Mouse (Mus musculus): ENCODE measurements around the gene Acp7. TPM values are rescaled to one million over a fixed set of nuclear protein-coding genes. Genes with fewer than 3 reads are reported as not detected.

Gene Acp7
- total RNA-seq (2023), result not detected in 2 replicates

DNA sequence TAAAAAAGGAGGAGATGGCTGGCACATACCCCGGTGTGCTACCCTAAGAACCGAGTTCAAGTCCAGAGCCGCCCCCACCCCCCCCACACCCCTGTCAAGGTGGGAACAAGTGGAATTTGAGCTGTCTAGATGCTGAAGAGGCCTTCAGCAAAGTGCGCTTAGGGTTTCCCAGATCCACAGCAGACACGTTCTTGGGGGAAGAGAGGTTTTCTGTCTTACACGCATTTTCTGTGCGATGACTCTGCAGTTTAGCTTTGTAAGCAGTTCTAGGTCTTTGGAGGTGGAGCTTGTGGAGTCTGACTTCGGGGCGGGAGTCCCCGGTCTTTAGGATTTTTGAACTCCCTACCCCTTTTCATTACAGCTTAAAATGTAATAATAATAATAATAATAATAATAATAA, at the start of gene Acp7:
TSS of gene Acp7 (minus strand) at position 260 of the 400 bp plus-strand sequence.

DNA sequence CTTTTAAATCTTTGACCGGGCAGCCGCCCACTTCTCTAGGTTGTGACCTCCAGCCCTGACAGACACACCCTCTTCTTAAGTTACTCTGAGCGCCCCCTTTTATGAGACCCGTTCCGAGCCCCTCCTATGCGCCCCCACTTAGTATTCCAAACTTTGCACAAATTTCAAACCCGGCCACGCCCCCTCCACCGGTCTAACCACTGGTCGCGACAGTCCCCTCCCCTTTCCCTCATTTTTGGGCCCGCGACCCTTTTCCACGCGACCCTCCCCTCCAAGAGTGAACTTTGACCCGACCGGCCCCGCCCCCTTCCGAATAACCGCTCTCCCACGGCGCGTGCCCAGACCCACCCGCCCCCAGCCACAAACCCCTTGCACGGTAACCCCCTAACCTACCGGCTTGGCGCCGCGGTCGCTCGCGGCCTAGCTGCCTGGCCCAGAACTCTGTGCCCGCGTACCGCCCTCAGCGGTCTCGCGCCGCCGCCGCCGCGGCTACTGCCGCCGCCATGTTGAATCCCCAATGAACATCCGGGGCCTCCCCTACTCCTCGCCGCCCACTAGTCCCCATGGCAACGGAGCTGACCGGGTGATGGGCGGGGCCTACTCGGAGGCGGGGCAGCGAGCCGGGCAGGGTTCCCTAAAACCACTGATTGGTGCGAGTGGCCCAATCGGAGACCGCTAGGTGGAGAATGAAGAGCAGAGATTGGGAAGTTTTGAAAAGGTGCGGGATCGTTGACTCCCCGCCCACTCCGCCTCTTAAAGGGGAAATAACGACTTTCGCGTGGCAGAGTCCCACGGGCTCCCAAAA, 33.3 kb downstream of the Acp7 start, which contains the start of the genes Samd4b and Pak4:
TSS of gene Samd4b (minus strand) at position 503 of the 805 bp plus-strand sequence.
TSS of gene Pak4 (minus strand) at position 544 of the 805 bp plus-strand sequence.

Other genes with a start within 250 kb of the Acp7 start
- gene Med29, start 238.6 kb downstream of the Acp7 start, total RNA-seq (2023), result 7.6 and 8.2 TPM in 2 replicates
- 67.1 and 90.2 TPM in 2 replicates for gene Paf1, start 238.4 kb downstream of the Acp7 start, total RNA-seq (2023)
- 593 and 595 TPM in 2 replicates for gene Gmfg, start 193.9 kb downstream of the Acp7 start, total RNA-seq (2023)
- gene Lrfn1, start 179.4 kb downstream of the Acp7 start, total RNA-seq (2023), result 1.8 and 3.4 TPM in 2 replicates
- not detected in 2 replicates for gene Ifnl2, start 120.9 kb downstream of the Acp7 start, total RNA-seq (2023)
- not detected in 2 replicates for gene Ifnl3, start 108.5 kb downstream of the Acp7 start, total RNA-seq (2023)
- gene Sycn, start 90.4 kb downstream of the Acp7 start, total RNA-seq (2023), result not detected in 2 replicates
- 0.60 and 0.68 TPM in 2 replicates for gene Nccrp1, start 84.1 kb downstream of the Acp7 start, total RNA-seq (2023)
- 67.4 and 83.8 TPM in 2 replicates for gene Samd4b, start 33.2 kb downstream of the Acp7 start, total RNA-seq (2023)
- gene Pak4, start 33.1 kb downstream of the Acp7 start, total RNA-seq (2023), result 7.0 and 7.5 TPM in 2 replicates
- gene Fbxo27, start 61.5 kb upstream of the Acp7 start, total RNA-seq (2023), result 0.95 TPM in 1 of 2 replicates, not detected in the other
- gene Fbxo17, start 85.5 kb upstream of the Acp7 start, total RNA-seq (2023), result 2.2 and 4.9 TPM in 2 replicates
- 13.6 and 16.0 TPM in 2 replicates for gene Mrps12, start 110.5 kb upstream of the Acp7 start, total RNA-seq (2023)
- gene Sars2, start 110.7 kb upstream of the Acp7 start, total RNA-seq (2023), result 6.7 and 8.1 TPM in 2 replicates
- gene Ccer2, start 124.8 kb upstream of the Acp7 start, total RNA-seq (2023), result not detected in 2 replicates
- 79.6 and 98.8 TPM in 2 replicates for gene Sirt2, start 135.4 kb upstream of the Acp7 start, total RNA-seq (2023)
- 69.5 and 83.2 TPM in 2 replicates for gene Nfkbib, start 136.2 kb upstream of the Acp7 start, total RNA-seq (2023)
- gene Rinl, start 157.6 kb upstream of the Acp7 start, total RNA-seq (2023), result 98.4 and 115 TPM in 2 replicates
- gene Hnrnpl, start 177.2 kb upstream of the Acp7 start, total RNA-seq (2023), result 348 and 515 TPM in 2 replicates
- 100 and 104 TPM in 2 replicates for gene Ech1, start 193.9 kb upstream of the Acp7 start, total RNA-seq (2023)
- 14.9 and 15.9 TPM in 2 replicates for gene Lgals4, start 202.5 kb upstream of the Acp7 start, total RNA-seq (2023)
- not detected in 2 replicates for gene Lgals7, start 232.5 kb upstream of the Acp7 start, total RNA-seq (2023)

Measured in neutrophil, adult 65 days (primary cell).